Mouse (Mus musculus) forebrain, embryonic 16.5 days (tissue): ENCODE data around the gene Gabrg3. TPM values are rescaled to one million over a fixed set of nuclear protein-coding genes. Genes with fewer than 3 reads are reported as not detected.

Experiments used
- ATAC-seq: fragments of 200-750 bp; cut with Nextera tagmentation; 2 replicates; pipeline ENCODE4 v1.8.0; 2017; ENCODE audit warnings: mild to moderate bottlenecking, moderate library complexity
- H3K27ac ChIP-seq: fragments of 300-500 bp; sonication (generic); 2 replicates; pipeline ENCODE4 v1.5.1; 2014; ENCODE audit warnings: low read length, control low read depth
- H3K27me3 ChIP-seq: fragments of 300-500 bp; sonication (generic); replicated peaks from 2 replicates; pipeline ENCODE4 v1.6.1; 2014; ENCODE audit warnings: low read length; ENCODE audit not compliant: control insufficient read depth, insufficient read depth
- H3K36me3 ChIP-seq: fragments of 300-500 bp; sonication (generic); 2 replicates; pipeline ENCODE4 v1.6.1; 2014; ENCODE audit not compliant: control insufficient read depth, insufficient read depth
- H3K4me1 ChIP-seq: fragments of 300-500 bp; sonication (generic); replicated peaks from 2 replicates; pipeline ENCODE4 v1.6.1; 2014; ENCODE audit warnings: low read length; ENCODE audit not compliant: control insufficient read depth, insufficient read depth
- H3K4me2 ChIP-seq: fragments of 300-500 bp; sonication (generic); 2 replicates; pipeline ENCODE4 v1.6.1; 2014; ENCODE audit warnings: mild to moderate bottlenecking, low read length, control low read depth
- H3K4me3 ChIP-seq: fragments of 300-500 bp; sonication (generic); replicated peaks from 2 replicates; pipeline ENCODE4 v1.5.1; 2014; ENCODE audit warnings: mild to moderate bottlenecking, low read length, control low read depth
- H3K9ac ChIP-seq: fragments of 300-500 bp; sonication (generic); replicated peaks from 2 replicates; pipeline ENCODE4 v1.6.1; 2014; ENCODE audit warnings: low read depth, low read length, control low read depth
- H3K9me3 ChIP-seq: fragments of 300-500 bp; sonication (generic); 2 replicates; pipeline ENCODE4 v1.6.1; 2016; ENCODE audit warnings: low read length; ENCODE audit not compliant: control insufficient read depth
- WGBS: fragments of 180-500 bp; shearing (Covaris S2); extraction: QIAGEN DNeasy Blood & Tissue Kit; methylation state at CpG from one replicate; pipeline ENCODE4 v1.1.7; 2014; 5-methylcytosine and 5-hydroxymethylcytosine counted together
- polyA plus RNA-seq: library from polyadenylated mRNA; unstranded; fragments of >200 nt; fragmentation: Nextera tagmentation; extraction: Ambion mirVana; gene quantifications from 2 replicates; pipeline ENCODE4 v1.2.1, GENCODE M21; 2015

Gene Gabrg3
- polyA plus RNA-seq, 1 experiment from 2014 or later: 8.1 TPM

- Histone ChIP-seq H3K4me2 (no peak overlapping the region), H3K27me3 (peaks cover 5% of the 10 kb centered on the region; the same call in 1 of the 2 replicates), H3K4me3 (no peak overlapping the region), H3K9me3 (no peaks in the 10 kb centered on the region), H3K36me3 (no peaks in the 10 kb centered on the region), H3K9ac (no peak overlapping the region), H3K4me1 (peaks cover 3% of the 10 kb centered on the region), H3K27ac (no peak overlapping the region)
- ATAC-seq: peak; percentile 70
- 23% methylated on average over 4 of the region's 4 CpGs for whole genome bisulfite sequencing
Measured at GRCm38 (mm10) chr7:57384112-57384511, 2.9 kb downstream of the Gabrg3 start.

GRCm38 (mm10) chr7:57366013-57366390 is 21.0 kb downstream of the Gabrg3 start:
- H3K4me1 ChIP-seq: no peaks in the 10 kb centered on the region; the same call in none of the 2 replicates
- no peaks in the 10 kb centered on the region for H3K9me3 ChIP-seq
- no peak overlapping the region for H3K4me3 ChIP-seq
- peak overlapping the region; percentile 77 for H3K27ac ChIP-seq
- H3K36me3 ChIP-seq: no peaks in the 10 kb centered on the region
- ATAC-seq: peak; percentile 93
- H3K9ac ChIP-seq: no peak overlapping the region
- 44% methylated on average over 5 of the region's 5 CpGs for WGBS
- H3K27me3 ChIP-seq: no peaks in the 10 kb centered on the region
- H3K4me2 ChIP-seq: no peak overlapping the region

- H3K4me3 ChIP-seq: no peak overlapping the region
- ATAC-seq: peak; percentile 73
- 69% methylated on average over 5 of the region's 5 CpGs for WGBS
- no peak overlapping the region for H3K4me2 ChIP-seq
- H3K27ac ChIP-seq: peak overlapping the region; percentile 77
- no peaks in the 10 kb centered on the region for H3K9me3 ChIP-seq
- H3K9ac ChIP-seq: no peak overlapping the region
- no peaks in the 10 kb centered on the region; the same call in none of the 2 replicates for H3K4me1 ChIP-seq
- no peaks in the 10 kb centered on the region for H3K27me3 ChIP-seq
- H3K36me3 ChIP-seq: no peaks in the 10 kb centered on the region
Measured at GRCm38 (mm10) chr7:57365134-57366012, 21.6 kb downstream of the Gabrg3 start.

DNA sequence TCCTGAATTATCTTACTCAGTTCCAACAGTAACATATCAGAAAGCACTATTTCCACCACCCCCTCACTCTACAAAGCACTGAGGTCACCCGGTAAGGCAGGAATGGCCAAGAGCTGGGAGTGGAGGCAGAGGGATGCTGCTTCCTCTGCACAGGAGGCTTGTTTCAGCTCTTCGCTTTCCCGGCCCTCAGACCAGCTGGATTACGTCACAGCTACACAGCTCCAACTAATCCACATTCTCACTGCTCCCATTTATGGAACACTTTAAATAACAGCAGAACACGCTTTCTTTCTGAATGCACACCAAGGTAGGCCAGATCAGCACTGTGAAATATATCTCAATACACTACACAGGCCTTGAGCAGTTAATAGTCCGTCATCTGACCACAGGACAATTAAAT is 23.2 kb downstream of the Gabrg3 start:
- Histone ChIP-seq H3K9me3 (no peaks in the 10 kb centered on the region), H3K4me1 (no peaks in the 10 kb centered on the region; the same call in none of the 2 replicates), H3K36me3 (no peaks in the 10 kb centered on the region), H3K4me3 (no peak overlapping the region), H3K27me3 (no peaks in the 10 kb centered on the region), H3K9ac (no peak overlapping the region), H3K27ac (no peak overlapping the region), H3K4me2 (no peak overlapping the region)
- no peak for ATAC-seq
- WGBS: 89% methylated on average over 6 of the region's 6 CpGs

- Histone ChIP-seq H3K4me2 (no peak overlapping the region), H3K27ac (no peak overlapping the region), H3K4me1 (no peaks in the 10 kb centered on the region), H3K9me3 (no peaks in the 10 kb centered on the region), H3K4me3 (no peak overlapping the region), H3K27me3 (no peaks in the 10 kb centered on the region), H3K9ac (no peak overlapping the region), H3K36me3 (no peaks in the 10 kb centered on the region)
- ATAC-seq: no peak
- WGBS: 40% methylated on average over 6 of the region's 6 CpGs
Measured at GRCm38 (mm10) chr7:57357871-57358540, 29.0 kb downstream of the Gabrg3 start.

- Histone ChIP-seq H3K9me3 (no peaks in the 10 kb centered on the region), H3K9ac (no peak overlapping the region), H3K4me2 (no peak overlapping the region), H3K4me1 (no peaks in the 10 kb centered on the region), H3K36me3 (no peaks in the 10 kb centered on the region), H3K27me3 (no peaks in the 10 kb centered on the region), H3K27ac (no peak overlapping the region), H3K4me3 (no peak overlapping the region)
- ATAC-seq: no peak
- WGBS: 90% methylated on average over 8 of the region's 8 CpGs
Measured at GRCm38 (mm10) chr7:57356565-57357301, 30.3 kb downstream of the Gabrg3 start.

DNA sequence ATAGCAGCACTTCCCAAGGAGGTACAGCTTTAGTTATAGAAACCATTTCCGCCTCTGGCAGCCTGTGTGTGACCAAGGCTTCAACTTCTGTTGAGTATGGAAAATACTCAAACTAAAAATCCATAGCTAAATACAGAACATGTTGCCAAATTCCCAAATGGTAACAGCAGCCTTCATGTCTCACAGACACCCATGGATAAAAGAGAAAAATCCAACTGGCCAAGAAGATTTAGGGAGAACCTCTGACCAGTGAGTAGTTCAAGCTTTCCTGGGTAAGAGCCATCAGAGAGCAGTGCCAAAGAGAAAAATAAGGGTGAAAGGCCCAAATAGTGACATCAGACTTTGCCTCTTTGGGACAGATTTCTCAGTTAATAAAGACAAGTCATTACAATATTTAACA is 38.2 kb downstream of the Gabrg3 start:
- H3K4me2 ChIP-seq: no peak overlapping the region

DNA sequence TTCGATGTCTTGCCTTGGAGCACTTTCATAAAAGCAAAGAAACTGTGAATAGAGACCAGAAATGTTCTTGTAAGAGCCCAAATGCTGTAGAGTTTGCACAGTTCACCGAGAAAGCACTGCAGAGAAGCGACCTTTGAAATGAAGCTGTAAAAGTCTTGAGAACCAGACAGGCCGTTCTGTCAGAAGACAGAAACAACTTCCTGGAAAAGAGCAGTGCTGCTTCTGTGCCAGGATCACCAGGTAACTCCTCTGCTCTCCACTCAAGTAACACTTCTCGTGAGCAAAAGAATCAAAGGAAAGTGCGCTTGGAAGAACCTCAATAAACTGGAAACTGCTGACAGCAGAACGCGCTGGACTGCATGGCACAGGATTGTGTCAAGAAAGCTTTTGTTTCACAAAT is 45.1 kb downstream of the Gabrg3 start:
- H3K36me3 ChIP-seq: no peaks in the 10 kb centered on the region
- H3K27ac ChIP-seq: no peak overlapping the region
- H3K27me3 ChIP-seq: no peaks in the 10 kb centered on the region
- H3K9ac ChIP-seq: no peak overlapping the region
- no peak for ATAC-seq
- H3K4me3 ChIP-seq: no peak overlapping the region
- H3K9me3 ChIP-seq: no peaks in the 10 kb centered on the region
- 58% methylated on average over 8 of the region's 8 CpGs for WGBS
- H3K4me2 ChIP-seq: no peak overlapping the region
- H3K4me1 ChIP-seq: no peaks in the 10 kb centered on the region

More for the DNA sequence above, 38.2 kb downstream of the Gabrg3 start:
- no peaks in the 10 kb centered on the region for H3K4me1 ChIP-seq
- 89% methylated on average over 1 of the region's 1 CpGs for WGBS
- no peaks in the 10 kb centered on the region for H3K27me3 ChIP-seq
- H3K36me3 ChIP-seq: no peaks in the 10 kb centered on the region
- H3K4me3 ChIP-seq: no peak overlapping the region
- ATAC-seq: no peak
- no peak overlapping the region for H3K9ac ChIP-seq
- no peak overlapping the region for H3K27ac ChIP-seq
- no peaks in the 10 kb centered on the region for H3K9me3 ChIP-seq

- ATAC-seq: no peak
- H3K4me2 ChIP-seq: no peak overlapping the region
- no peaks in the 10 kb centered on the region for H3K27me3 ChIP-seq
- no peaks in the 10 kb centered on the region for H3K36me3 ChIP-seq
- H3K4me1 ChIP-seq: no peaks in the 10 kb centered on the region
- H3K27ac ChIP-seq: no peak overlapping the region
- H3K9me3 ChIP-seq: no peaks in the 10 kb centered on the region
- 83% methylated on average over 3 of the region's 3 CpGs for WGBS
- no peak overlapping the region for H3K4me3 ChIP-seq
- H3K9ac ChIP-seq: no peak overlapping the region
Measured at GRCm38 (mm10) chr7:57331211-57331610, 55.8 kb downstream of the Gabrg3 start.
